Mouse (Mus musculus): ENCODE data around the gene Fibin. TPM values are rescaled to one million over a fixed set of nuclear protein-coding genes. Genes with fewer than 3 reads are reported as not detected.

Gene Fibin
- total and polyA plus RNA-seq, 3 experiments: not detected

- Histone ChIP-seq H3K4me2 (ENCODE audit: insufficient read depth, low read depth, poor library complexity, severe bottlenecking) (no peak overlapping the region), H3K4me1 (ENCODE audit: control insufficient read depth in 1 of 2, insufficient read depth in 2 of 2) (no peaks in the 10 kb centered on the region), H3K4me3 (replicated peaks in 1 of 3; ENCODE audit: low read depth in 2 of 3, low read length in 2 of 3, poor library complexity in 1 of 3) (no peak overlapping the region), H3K9ac (ENCODE audit: insufficient read depth, low read depth) (no peak overlapping the region), H3K36me3 (replicated peaks in 1 of 2; ENCODE audit: control insufficient read depth in 1 of 2, insufficient read depth in 1 of 2, low read length in 1 of 2) (no peaks in the 10 kb centered on the region), H3K27me3 (replicated peaks) (no peaks in the 10 kb centered on the region), H3K79me2 (replicated peaks; ENCODE audit: control insufficient read depth, extremely low read depth, insufficient read depth, poor library complexity, severe bottlenecking) (no peaks in the 10 kb centered on the region), H3K9me3 (replicated peaks; ENCODE audit: low read length) (peaks cover 13% of the 10 kb centered on the region), H3K27ac (ENCODE audit: insufficient read depth, low read depth) (no peak overlapping the region)
- TF ChIP-seq ZNF384 (IDR thresholded peaks at IDR 0.05; ENCODE audit: low read depth, low read length) (no peak), ZMIZ1 (IDR thresholded peaks at IDR 0.05; ENCODE audit: low read depth, low read length) (no peak), EP300 (IDR thresholded peaks at IDR 0.05; ENCODE audit: low read length) (no peak), ZC3H11A (IDR thresholded peaks at IDR 0.05; ENCODE audit: low read depth, low read length) (no peak), USF1 (IDR thresholded peaks at IDR 0.05; ENCODE audit: low read depth, low read length) (no peak)
- dilution Hi-C loops (cut with MboI; ENCODE audit: extremely low pct_ligation_motif_present, extremely low pct_unique_long_range_greater_than_20kb, low sequenced_read_pairs): no loop called here
- in situ Hi-C loops (cut with MboI; ENCODE audit: low pct_ligation_motif_present, low pct_unique_long_range_greater_than_20kb, low sequenced_read_pairs): no loop called here
- DNase-seq (ENCODE audit: extremely low read depth): no peak
Measured at GRCm38 (mm10) chr2:110319949-110320348, 43.0 kb downstream of the Fibin start.

GRCm38 (mm10) chr2:110319266-110319665 lies 43.7 kb downstream of the Fibin start:
- no peak overlapping the region for H3K4me2 ChIP-seq (ENCODE audit: insufficient read depth, low read depth, poor library complexity, severe bottlenecking)
- H3K36me3 ChIP-seq (replicated peaks in 1 of 2; ENCODE audit: control insufficient read depth in 1 of 2, insufficient read depth in 1 of 2, low read length in 1 of 2): no peaks in the 10 kb centered on the region
- H3K4me3 ChIP-seq (replicated peaks in 1 of 3; ENCODE audit: low read depth in 2 of 3, low read length in 2 of 3, poor library complexity in 1 of 3): no peak overlapping the region
- no peaks in the 10 kb centered on the region for H3K4me1 ChIP-seq (ENCODE audit: control insufficient read depth in 1 of 2, insufficient read depth in 2 of 2)
- H3K27ac ChIP-seq (ENCODE audit: insufficient read depth, low read depth): no peak overlapping the region
- H3K27me3 ChIP-seq (replicated peaks): no peaks in the 10 kb centered on the region
- TF ChIP-seq BHLHE40 (IDR thresholded peaks at IDR 0.05; ENCODE audit: low read depth, low read length): no peak
- no peak for TF ChIP-seq SIN3A (IDR thresholded peaks at IDR 0.05; ENCODE audit: low read length)
- TF ChIP-seq HCFC1 (IDR thresholded peaks at IDR 0.05; ENCODE audit: low read depth, low read length): no peak
- no peak for TF ChIP-seq ZMIZ1 (IDR thresholded peaks at IDR 0.05; ENCODE audit: low read depth, low read length)
- no peak for TF ChIP-seq EP300 (IDR thresholded peaks at IDR 0.05; ENCODE audit: low read length)
- TF ChIP-seq GABPA (IDR thresholded peaks at IDR 0.05; ENCODE audit: insufficient replicate concordance, low read depth, low read length): no peak
- TF ChIP-seq USF1 (IDR thresholded peaks at IDR 0.05; ENCODE audit: low read depth, low read length): no peak
- no peak for TF ChIP-seq TCF12 (IDR thresholded peaks at IDR 0.05; ENCODE audit: low read depth, low read length)
- no peak for TF ChIP-seq RCOR1 (conservative IDR thresholded peaks at IDR 0.05; ENCODE audit: low read depth, low read length)
- no peak for TF ChIP-seq POLR2A (IDR thresholded peaks at IDR 0.05; ENCODE audit: low read depth, low read length)
- H3K9ac ChIP-seq (ENCODE audit: insufficient read depth, low read depth): no peak overlapping the region
- no peak for DNase-seq (ENCODE audit: extremely low read depth)
- no peaks in the 10 kb centered on the region for H3K79me2 ChIP-seq (replicated peaks; ENCODE audit: control insufficient read depth, extremely low read depth, insufficient read depth, poor library complexity, severe bottlenecking)
- dilution Hi-C loops (cut with MboI; ENCODE audit: extremely low pct_ligation_motif_present, extremely low pct_unique_long_range_greater_than_20kb, low sequenced_read_pairs): no loop called here
- peaks cover 19% of the 10 kb centered on the region for H3K9me3 ChIP-seq (replicated peaks; ENCODE audit: low read length)
- in situ Hi-C loops (cut with MboI; ENCODE audit: low pct_ligation_motif_present, low pct_unique_long_range_greater_than_20kb, low sequenced_read_pairs): no loop called here

GRCm38 (mm10) chr2:110318719-110319118 lies 44.3 kb downstream of the Fibin start:
- Histone ChIP-seq H3K4me2 (ENCODE audit: insufficient read depth, low read depth, poor library complexity, severe bottlenecking) (no peak overlapping the region), H3K36me3 (replicated peaks in 1 of 2; ENCODE audit: control insufficient read depth in 1 of 2, insufficient read depth in 1 of 2, low read length in 1 of 2) (no peaks in the 10 kb centered on the region), H3K27me3 (replicated peaks) (no peaks in the 10 kb centered on the region), H3K4me1 (ENCODE audit: control insufficient read depth in 1 of 2, insufficient read depth in 2 of 2) (no peaks in the 10 kb centered on the region), H3K9ac (ENCODE audit: insufficient read depth, low read depth) (no peak overlapping the region), H3K79me2 (replicated peaks; ENCODE audit: control insufficient read depth, extremely low read depth, insufficient read depth, poor library complexity, severe bottlenecking) (no peaks in the 10 kb centered on the region), H3K9me3 (replicated peaks; ENCODE audit: low read length) (peaks cover 20% of the 10 kb centered on the region), H3K4me3 (replicated peaks in 1 of 3; ENCODE audit: low read depth in 2 of 3, low read length in 2 of 3, poor library complexity in 1 of 3) (no peak overlapping the region), H3K27ac (ENCODE audit: insufficient read depth, low read depth) (no peak overlapping the region)
- in situ Hi-C loops (cut with MboI; ENCODE audit: low pct_ligation_motif_present, low pct_unique_long_range_greater_than_20kb, low sequenced_read_pairs) (no loop called here), dilution Hi-C loops (cut with MboI; ENCODE audit: extremely low pct_ligation_motif_present, extremely low pct_unique_long_range_greater_than_20kb, low sequenced_read_pairs) (no loop called here)
- TF ChIP-seq POLR2A (IDR thresholded peaks at IDR 0.05; ENCODE audit: low read depth, low read length): no peak
- TF ChIP-seq ELF1 (IDR thresholded peaks at IDR 0.05; ENCODE audit: low read depth, low read length): no peak
- no peak for DNase-seq (ENCODE audit: extremely low read depth)

All from CH12.LX (cell line).